Mouse (Mus musculus): ENCODE data around the gene Tardbp. TPM values are rescaled to one million over a fixed set of nuclear protein-coding genes. Genes with fewer than 3 reads are reported as not detected.

Gene Tardbp
- polyA plus RNA-seq, 1 experiment from 2014 or later, result 337 TPM

DNA sequence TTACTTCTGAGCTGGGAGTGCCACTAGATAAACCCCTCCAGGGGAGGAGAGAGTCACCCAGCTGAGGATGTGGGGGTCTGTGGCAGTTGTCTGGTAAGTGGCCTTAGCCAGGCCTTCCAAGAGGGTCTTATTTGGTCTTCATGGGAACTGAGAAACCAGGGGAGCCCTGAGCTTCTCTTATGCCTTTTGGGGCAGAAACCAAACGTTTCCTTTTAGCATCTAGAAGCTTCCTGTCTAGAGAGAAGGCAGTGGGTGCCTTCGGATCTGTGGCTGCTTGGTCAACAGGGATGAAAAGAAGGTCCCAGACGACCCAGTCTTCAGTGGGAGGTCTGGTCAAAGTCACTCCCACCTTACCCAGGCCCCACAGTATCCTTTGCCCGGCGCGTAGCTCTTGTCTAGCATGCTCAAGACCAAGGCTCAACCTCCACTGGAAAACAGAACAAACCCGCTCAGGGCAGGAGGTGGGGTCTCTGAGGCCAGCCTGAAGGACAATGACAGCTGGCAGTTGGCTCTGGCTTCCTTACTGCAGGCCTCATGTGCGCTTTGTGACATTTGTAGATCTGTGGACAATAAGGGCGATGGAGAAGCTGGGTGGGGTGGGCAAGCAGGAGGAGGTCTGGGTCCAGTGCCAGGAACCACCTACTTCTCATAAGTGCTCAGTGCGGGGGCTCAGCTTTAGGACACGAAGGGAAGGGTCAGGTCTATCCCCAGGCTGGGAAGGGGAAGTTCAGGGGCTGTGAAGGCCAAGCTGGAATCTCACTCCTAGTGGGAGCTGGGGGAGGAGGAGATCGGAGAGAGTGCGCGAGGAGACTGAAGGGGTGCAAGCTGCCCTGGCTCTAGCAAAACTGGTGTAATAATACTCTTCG is 16.7 kb upstream of the Tardbp start, which contains the start of gene Gm572:
Gene Gm572 (plus strand): TSS at position 27 of the 866 bp plus-strand sequence.
- no peaks in the 10 kb centered on the region for H3K36me3 ChIP-seq (ENCODE audit: insufficient read depth, low read length)
- peak; percentile 24; the same call in 1 of the 2 replicates for ATAC-seq (ENCODE audit: low FRiP score, low TSS enrichment)
- H3K27me3 ChIP-seq (ENCODE audit: insufficient read depth, low read length), result no peaks in the 10 kb centered on the region
- H3K4me1 ChIP-seq (ENCODE audit: insufficient read depth, low read length), result peaks cover 11% of the 10 kb centered on the region
- H3K4me2 ChIP-seq (replicated peaks; ENCODE audit: low read depth, low read length), result peak within 1 kb of the TSS; percentile 45
- H3K9ac ChIP-seq (replicated peaks; ENCODE audit: low read length), result peak within 1 kb of the TSS; percentile 23
- peak within 1 kb of the TSS; percentile 27 for H3K27ac ChIP-seq (ENCODE audit: low read length)
- H3K4me3 ChIP-seq (ENCODE audit: low read length), result 0 out of 2 replicates have a peak within 1 kb of the TSS, but pooled peaks have one; percentile 9
- WGBS, result 66% methylated on average over 15 of the region's 15 CpGs
- no peaks in the 10 kb centered on the region for H3K9me3 ChIP-seq (ENCODE audit: low read length)

DNA sequence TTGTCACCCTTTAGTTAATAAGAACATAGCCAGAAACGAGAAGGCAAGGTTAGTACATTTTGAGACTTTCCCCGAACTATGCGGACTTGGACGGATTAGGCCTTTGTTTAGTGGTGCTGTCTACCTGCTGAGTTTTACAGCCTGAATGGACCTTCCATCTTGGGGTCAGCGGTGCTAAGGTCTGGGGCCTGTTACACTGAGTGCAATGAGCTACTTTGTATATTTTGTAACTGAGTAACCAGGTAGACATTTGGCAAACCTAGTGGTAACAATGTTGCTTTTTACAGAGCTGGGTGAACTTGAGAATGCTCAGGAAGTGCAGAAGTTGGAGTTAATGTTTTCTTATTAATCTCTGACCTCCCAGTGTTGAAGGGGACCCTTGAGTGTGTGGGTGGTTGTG is 14.3 kb upstream of the Tardbp start:
- Histone ChIP-seq H3K9me3 (ENCODE audit: low read length) (no peaks in the 10 kb centered on the region), H3K36me3 (ENCODE audit: insufficient read depth, low read length) (no peaks in the 10 kb centered on the region), H3K4me2 (replicated peaks; ENCODE audit: low read depth, low read length) (no peak overlapping the region), H3K9ac (replicated peaks; ENCODE audit: low read length) (no peak overlapping the region; the same call in 1 of the 2 replicates), H3K4me1 (ENCODE audit: insufficient read depth, low read length) (peaks cover 13% of the 10 kb centered on the region), H3K4me3 (ENCODE audit: low read length) (no peak overlapping the region), H3K27me3 (ENCODE audit: insufficient read depth, low read length) (no peaks in the 10 kb centered on the region), H3K27ac (ENCODE audit: low read length) (peak overlapping the region; percentile 91)
- WGBS, result 53% methylated on average over 5 of the region's 5 CpGs
- ATAC-seq (ENCODE audit: low FRiP score, low TSS enrichment), result peak; percentile 89

DNA sequence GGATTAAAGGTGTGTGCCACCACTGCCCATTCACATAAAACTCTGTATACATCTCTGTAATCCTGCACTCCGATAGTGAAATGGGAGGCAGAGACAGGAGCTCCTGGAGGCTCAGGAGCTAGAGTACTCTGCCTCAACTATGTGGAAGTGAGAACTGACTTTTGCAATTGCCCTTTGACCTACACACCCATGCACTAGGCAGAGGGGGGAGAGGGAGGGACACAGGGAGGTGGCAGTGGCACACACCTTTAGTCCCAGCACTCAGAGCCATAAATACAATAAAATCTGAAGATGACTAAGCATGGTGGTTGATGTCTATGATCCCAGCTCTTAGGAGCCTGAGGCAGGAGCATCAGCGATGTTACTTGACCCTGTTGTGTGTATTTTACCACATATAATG is 12.6 kb upstream of the Tardbp start:
- Histone ChIP-seq H3K27me3 (ENCODE audit: insufficient read depth, low read length) (no peaks in the 10 kb centered on the region), H3K4me2 (replicated peaks; ENCODE audit: low read depth, low read length) (no peak overlapping the region), H3K4me1 (ENCODE audit: insufficient read depth, low read length) (peaks cover 13% of the 10 kb centered on the region), H3K9ac (replicated peaks; ENCODE audit: low read length) (no peak overlapping the region), H3K27ac (ENCODE audit: low read length) (no peak overlapping the region), H3K9me3 (ENCODE audit: low read length) (no peaks in the 10 kb centered on the region), H3K36me3 (ENCODE audit: insufficient read depth, low read length) (no peaks in the 10 kb centered on the region), H3K4me3 (ENCODE audit: low read length) (no peak overlapping the region)
- ATAC-seq (ENCODE audit: low FRiP score, low TSS enrichment), result no peak
- 86% methylated on average over 2 of the region's 2 CpGs for WGBS

DNA sequence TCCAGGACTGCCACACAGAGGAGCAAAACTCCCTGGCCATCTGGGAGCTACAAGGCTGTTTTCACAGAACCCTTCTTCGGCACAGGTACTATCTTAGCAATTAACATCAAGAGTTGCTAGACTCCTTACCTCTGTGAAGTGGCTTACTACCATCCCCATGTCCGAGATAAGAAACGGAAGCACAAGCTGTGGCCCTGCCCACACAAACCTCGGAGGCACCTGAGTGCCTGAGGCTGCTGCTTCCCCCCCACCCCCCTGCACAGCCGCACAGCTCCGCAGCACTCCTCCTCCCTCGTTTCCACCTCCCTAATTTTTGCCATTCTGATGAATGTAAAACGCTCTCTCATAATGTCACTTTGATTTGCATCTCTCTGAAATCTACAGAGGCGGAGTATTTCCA is 11.5 kb upstream of the Tardbp start:
- Histone ChIP-seq H3K27me3 (ENCODE audit: insufficient read depth, low read length) (no peaks in the 10 kb centered on the region), H3K4me3 (ENCODE audit: low read length) (no peak overlapping the region), H3K9ac (replicated peaks; ENCODE audit: low read length) (0 out of 2 replicates have a peak overlapping the region, but pooled peaks have one; percentile 26), H3K36me3 (ENCODE audit: insufficient read depth, low read length) (no peaks in the 10 kb centered on the region), H3K4me2 (replicated peaks; ENCODE audit: low read depth, low read length) (no peak overlapping the region), H3K9me3 (ENCODE audit: low read length) (no peaks in the 10 kb centered on the region), H3K27ac (ENCODE audit: low read length) (peak overlapping the region; percentile 34; the same call in 1 of the 2 replicates), H3K4me1 (ENCODE audit: insufficient read depth, low read length) (peaks cover 6% of the 10 kb centered on the region)
- ATAC-seq (ENCODE audit: low FRiP score, low TSS enrichment), result no peak
- 28% methylated on average over 9 of the region's 9 CpGs for WGBS

DNA sequence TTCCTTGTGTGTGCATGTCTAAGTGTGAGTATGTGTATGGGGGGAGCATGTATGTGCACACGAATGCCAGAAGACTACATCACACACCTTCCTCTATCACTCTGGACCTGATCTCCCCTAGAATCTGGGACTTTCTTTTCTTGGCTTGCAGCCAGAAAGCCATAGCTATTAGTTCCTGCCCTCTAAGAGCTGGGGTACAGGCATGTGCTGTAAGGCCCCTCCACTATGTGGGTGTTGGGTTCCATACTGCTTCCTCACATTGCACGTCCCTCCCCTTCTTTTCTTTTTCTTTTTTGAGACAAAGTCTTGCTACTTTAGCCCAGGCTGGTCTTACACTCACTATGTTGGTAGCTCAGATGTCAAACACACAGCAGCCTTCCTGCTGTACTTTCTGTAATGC is 8.5 kb upstream of the Tardbp start:
- no peak overlapping the region for H3K9ac ChIP-seq (replicated peaks; ENCODE audit: low read length)
- H3K27me3 ChIP-seq (ENCODE audit: insufficient read depth, low read length), result no peaks in the 10 kb centered on the region
- no peak overlapping the region for H3K27ac ChIP-seq (ENCODE audit: low read length)
- no peak overlapping the region for H3K4me3 ChIP-seq (ENCODE audit: low read length)
- no peaks in the 10 kb centered on the region for H3K9me3 ChIP-seq (ENCODE audit: low read length)
- H3K4me1 ChIP-seq (ENCODE audit: insufficient read depth, low read length), result 0 out of 2 replicates have a peak, but pooled peaks cover 3% of the 10 kb centered on the region
- no peak for ATAC-seq (ENCODE audit: low FRiP score, low TSS enrichment)
- no peak overlapping the region for H3K4me2 ChIP-seq (replicated peaks; ENCODE audit: low read depth, low read length)
- 73% methylated on average over 2 of the region's 2 CpGs for WGBS
- H3K36me3 ChIP-seq (ENCODE audit: insufficient read depth, low read length), result no peaks in the 10 kb centered on the region

DNA sequence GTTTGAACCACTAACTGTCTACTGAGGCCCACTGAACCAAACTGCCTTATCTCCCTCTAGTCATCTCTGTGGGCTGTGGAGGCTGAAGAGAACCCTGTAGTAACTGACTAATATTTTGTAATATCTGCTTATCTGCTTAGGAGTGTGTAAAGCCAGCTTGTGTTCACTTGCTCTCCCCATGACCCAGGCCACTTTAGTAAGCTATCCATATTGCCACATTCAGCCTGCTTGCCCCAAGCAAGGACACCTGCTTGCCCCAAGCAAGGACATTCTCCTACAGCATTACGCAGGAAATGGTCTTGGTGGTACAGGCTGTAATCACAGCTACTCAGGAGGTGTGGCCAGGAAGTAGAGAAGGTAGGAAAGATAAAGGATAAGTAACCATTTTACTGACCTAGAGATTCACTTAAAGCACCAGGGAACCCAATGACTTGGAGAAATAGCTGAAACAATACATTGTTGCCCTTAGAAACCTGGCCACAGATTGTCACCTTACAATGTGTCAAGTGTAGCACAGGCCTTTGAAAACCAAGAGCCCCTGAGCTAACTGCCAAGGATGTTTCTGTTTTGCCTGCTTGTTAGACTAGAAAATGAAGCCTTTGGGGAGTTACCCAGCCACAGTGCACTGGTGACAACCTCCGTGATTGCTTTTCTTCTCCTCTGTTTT is 6.7 kb upstream of the Tardbp start:
- Histone ChIP-seq H3K27me3 (ENCODE audit: insufficient read depth, low read length) (no peaks in the 10 kb centered on the region), H3K9me3 (ENCODE audit: low read length) (no peaks in the 10 kb centered on the region), H3K4me2 (replicated peaks; ENCODE audit: low read depth, low read length) (no peak overlapping the region), H3K27ac (ENCODE audit: low read length) (0 out of 2 replicates have a peak overlapping the region, but pooled peaks have one; percentile 37), H3K4me1 (ENCODE audit: insufficient read depth, low read length) (0 out of 2 replicates have a peak, but pooled peaks cover 3% of the 10 kb centered on the region), H3K36me3 (ENCODE audit: insufficient read depth, low read length) (no peaks in the 10 kb centered on the region), H3K4me3 (ENCODE audit: low read length) (no peak overlapping the region), H3K9ac (replicated peaks; ENCODE audit: low read length) (no peak overlapping the region)
- ATAC-seq (ENCODE audit: low FRiP score, low TSS enrichment), result no peak
- 51% methylated on average over 2 of the region's 2 CpGs for WGBS

DNA sequence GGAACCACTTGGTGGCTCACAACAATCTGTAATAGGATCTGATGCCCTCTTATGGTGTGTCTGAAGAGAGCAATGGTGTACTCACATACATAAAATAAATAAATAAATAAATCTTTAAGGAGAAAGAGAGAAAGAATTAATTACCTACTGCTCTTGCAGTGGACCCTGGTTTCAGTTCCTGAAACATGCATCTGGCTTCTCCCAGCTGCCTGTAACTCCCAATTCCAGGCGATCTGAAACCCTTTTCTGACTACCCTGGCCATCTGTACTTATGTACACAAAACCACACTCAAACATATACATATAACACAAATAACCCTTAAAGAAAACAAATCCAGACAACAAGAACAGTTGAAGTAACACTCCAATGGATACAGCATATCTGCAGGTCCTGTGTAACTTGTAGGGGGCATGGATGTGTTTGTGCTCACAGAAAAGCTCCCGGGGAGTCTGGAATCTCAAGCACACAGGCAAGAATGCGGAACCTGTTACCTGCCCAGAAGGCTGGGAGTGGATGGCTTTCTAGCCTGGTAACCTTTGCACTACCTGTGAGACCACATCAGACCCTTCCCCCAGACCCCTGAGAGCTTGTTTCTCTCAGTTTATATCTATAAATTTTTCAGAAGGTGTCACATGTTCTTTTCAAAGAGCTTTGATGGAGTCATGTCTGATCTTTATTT is 5.3 kb upstream of the Tardbp start:
- Histone ChIP-seq H3K4me1 (ENCODE audit: insufficient read depth, low read length) (peaks cover 3% of the 10 kb centered on the region; the same call in 1 of the 2 replicates), H3K4me3 (ENCODE audit: low read length) (no peak overlapping the region), H3K4me2 (replicated peaks; ENCODE audit: low read depth, low read length) (no peak overlapping the region), H3K9ac (replicated peaks; ENCODE audit: low read length) (no peak overlapping the region), H3K9me3 (ENCODE audit: low read length) (no peaks in the 10 kb centered on the region), H3K36me3 (ENCODE audit: insufficient read depth, low read length) (no peaks in the 10 kb centered on the region), H3K27ac (ENCODE audit: low read length) (peak overlapping the region; percentile 72), H3K27me3 (ENCODE audit: insufficient read depth, low read length) (no peaks in the 10 kb centered on the region)
- WGBS, result 67% methylated on average over 3 of the region's 3 CpGs
- ATAC-seq (ENCODE audit: low FRiP score, low TSS enrichment), result no peak

DNA sequence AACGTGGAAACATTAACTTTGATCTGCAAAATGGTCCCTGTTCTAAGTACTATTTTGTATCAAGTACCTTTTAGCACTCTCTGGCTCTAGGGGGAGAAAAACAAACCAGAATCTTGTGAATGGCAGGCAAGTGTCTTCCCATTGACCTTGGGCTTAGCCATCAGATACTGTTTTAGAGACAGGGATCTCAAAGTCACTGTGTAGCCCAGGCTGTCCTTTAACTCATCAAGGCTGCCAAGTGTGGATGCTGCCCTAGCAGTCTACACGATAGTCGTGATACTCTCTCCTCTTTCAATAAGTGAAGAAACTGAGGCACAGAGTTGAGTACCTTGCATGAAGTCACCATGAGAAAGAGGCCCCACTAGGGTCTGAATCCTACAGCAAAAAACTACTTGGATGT is 427 bp upstream of the Tardbp start:
- peak overlapping the region; percentile 95 for H3K27ac ChIP-seq (ENCODE audit: low read length)
- 61% methylated on average over 3 of the region's 3 CpGs for WGBS

DNA sequence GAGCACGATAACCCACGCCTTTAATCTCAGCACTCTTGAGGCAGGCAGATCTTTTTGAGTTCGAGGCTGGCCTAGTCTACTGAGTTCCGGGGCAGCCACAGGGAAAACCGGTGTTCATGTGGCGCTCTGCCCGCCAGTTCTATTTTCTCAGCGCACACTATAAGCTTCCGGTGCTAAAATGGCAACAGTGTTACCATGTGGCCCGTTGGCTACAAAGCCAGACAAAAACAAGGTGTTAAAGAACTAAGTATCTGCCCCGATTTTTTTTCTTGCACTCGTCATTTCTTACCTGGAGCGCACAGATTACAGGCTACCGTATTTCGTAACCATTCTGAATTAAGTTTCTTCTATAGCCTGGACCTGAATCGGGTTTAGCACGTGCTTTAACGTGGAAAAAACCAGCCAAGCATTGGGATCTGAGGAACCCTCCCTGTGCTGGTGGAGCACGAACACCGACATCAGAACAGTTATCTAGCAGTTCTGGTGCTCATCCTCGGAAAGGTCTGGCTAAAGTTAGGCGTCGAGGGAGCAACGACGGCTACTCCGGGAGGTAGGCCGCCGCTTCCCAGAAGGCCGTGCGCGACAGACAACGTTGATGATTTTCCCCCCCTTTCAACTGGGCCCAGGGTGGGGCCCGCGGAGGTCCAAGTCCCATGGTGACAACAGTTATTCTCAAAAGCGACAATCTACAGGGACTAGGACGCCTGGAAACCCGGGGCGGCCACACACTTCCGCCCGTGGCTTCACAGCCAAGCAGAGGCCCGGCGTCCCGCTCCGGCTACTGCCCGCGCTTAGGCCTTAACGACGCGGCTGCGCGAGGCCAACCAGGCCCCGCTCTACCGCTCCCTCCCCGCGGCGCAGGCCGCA is 830 bp downstream of the Tardbp start:
- no peaks in the 10 kb centered on the region for H3K9me3 ChIP-seq (ENCODE audit: low read length)
- H3K36me3 ChIP-seq (ENCODE audit: insufficient read depth, low read length), result peaks cover 36% of the 10 kb centered on the region
- H3K4me2 ChIP-seq (replicated peaks; ENCODE audit: low read depth, low read length), result peak overlapping the region; percentile 85
- peak overlapping the region; percentile 100 for H3K9ac ChIP-seq (replicated peaks; ENCODE audit: low read length)
- peak overlapping the region; percentile 78 for H3K4me3 ChIP-seq (ENCODE audit: low read length)
- H3K27me3 ChIP-seq (ENCODE audit: insufficient read depth, low read length), result no peaks in the 10 kb centered on the region
- H3K4me1 ChIP-seq (ENCODE audit: insufficient read depth, low read length), result peaks cover 25% of the 10 kb centered on the region
- WGBS, result under 1% methylated on average over 57 of the region's 57 CpGs
- H3K27ac ChIP-seq (ENCODE audit: low read length), result peak overlapping the region; percentile 95
- ATAC-seq (ENCODE audit: low FRiP score, low TSS enrichment), result peak; percentile 69

More for the DNA sequence above, 427 bp upstream of the Tardbp start:
- H3K4me1 ChIP-seq (ENCODE audit: insufficient read depth, low read length), result peaks cover 18% of the 10 kb centered on the region
- H3K27me3 ChIP-seq (ENCODE audit: insufficient read depth, low read length), result no peaks in the 10 kb centered on the region
- peaks cover 24% of the 10 kb centered on the region for H3K36me3 ChIP-seq (ENCODE audit: insufficient read depth, low read length)
- H3K9ac ChIP-seq (replicated peaks; ENCODE audit: low read length), result peak overlapping the region; percentile 100; the same call in 1 of the 2 replicates
- no peaks in the 10 kb centered on the region for H3K9me3 ChIP-seq (ENCODE audit: low read length)
- peak overlapping the region; percentile 78 for H3K4me3 ChIP-seq (ENCODE audit: low read length)
- ATAC-seq (ENCODE audit: low FRiP score, low TSS enrichment), result peak; percentile 25
- H3K4me2 ChIP-seq (replicated peaks; ENCODE audit: low read depth, low read length), result peak overlapping the region; percentile 54

All from kidney, embryonic 16.5 days (tissue).